Mouse (Mus musculus): ENCODE results near the gene Cabp2. TPM values are rescaled to one million over a fixed set of nuclear protein-coding genes. Genes with fewer than 3 reads are reported as not detected.
A peak's percentile ranks its signal among the peaks of the same experiment; 100 is the strongest.

Gene Cabp2
- polyA plus RNA-seq, 1 experiment from 2014 or later: not detected

DNA sequence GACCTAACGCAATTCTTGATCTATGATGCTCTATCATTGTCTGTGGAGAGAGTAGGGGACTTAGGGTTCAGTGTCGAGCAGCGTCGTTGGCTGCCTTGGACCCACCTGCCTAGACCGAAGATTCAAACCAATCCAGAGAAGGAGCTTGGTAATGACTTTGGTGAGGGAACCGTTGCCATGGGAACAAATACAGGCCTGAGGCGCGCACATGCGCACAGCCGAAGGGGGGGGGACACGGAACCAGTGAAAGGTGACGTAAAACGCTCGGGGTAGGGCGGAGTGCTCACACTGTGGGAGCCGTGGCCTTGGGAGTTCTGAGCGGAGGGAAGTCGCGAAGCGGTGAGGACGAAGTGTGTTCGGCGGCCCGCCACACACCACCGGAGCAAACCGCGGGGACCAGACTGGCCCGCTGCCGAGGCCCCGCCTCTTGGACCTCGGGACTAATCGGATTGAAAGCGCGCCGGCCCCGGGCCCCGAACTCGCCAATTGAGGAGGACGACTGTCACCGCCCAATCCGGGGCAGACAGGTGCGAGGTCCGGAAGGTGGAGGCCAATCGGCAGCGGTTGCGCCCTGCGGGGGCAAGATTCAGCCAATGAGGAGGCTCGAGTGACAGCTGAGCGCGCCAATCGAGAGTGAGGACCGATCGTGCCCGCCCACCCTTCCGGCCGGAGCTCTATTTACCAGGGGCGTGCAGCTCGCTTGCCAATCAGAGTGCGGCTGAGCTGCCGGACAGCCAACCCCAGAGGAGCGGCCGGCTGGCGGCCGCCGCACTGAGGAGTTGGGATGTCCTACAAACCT lies 15.5 kb downstream of the Cabp2 start, which contains the start of gene Cdk2ap2:
Gene Cdk2ap2, plus strand, starts transcription at position 541 of the 799 bp plus-strand sequence.
- Histone ChIP-seq H3K4me1 (replicated peaks; ENCODE audit: control insufficient read depth, insufficient read depth, low read length) (peaks cover 3% of the 10 kb centered on the region; the same call in 1 of the 2 replicates), H3K9ac (ENCODE audit: low read depth, low read length) (peak within 1 kb of the TSS; percentile 55), H3K4me3 (ENCODE audit: low read depth, low read length) (peak within 1 kb of the TSS; percentile 51), H3K9me3 (ENCODE audit: control insufficient read depth) (no peaks in the 10 kb centered on the region), H3K4me2 (replicated peaks; ENCODE audit: low read depth) (peak within 1 kb of the TSS; percentile 76), H3K27ac (ENCODE audit: low read depth, low read length) (peak within 1 kb of the TSS; percentile 86), H3K27me3 (replicated peaks; ENCODE audit: control insufficient read depth, insufficient read depth, low read length) (no peaks in the 10 kb centered on the region), H3K36me3 (ENCODE audit: control insufficient read depth, insufficient read depth) (no peaks in the 10 kb centered on the region; the same call in 1 of the 2 replicates)
- under 1% methylated on average over 65 of the region's 65 CpGs for WGBS
- peak; percentile 91 for ATAC-seq
- no peak for TF ChIP-seq CTCF (IDR thresholded peaks at IDR 0.05; ENCODE audit: low read depth)

DNA sequence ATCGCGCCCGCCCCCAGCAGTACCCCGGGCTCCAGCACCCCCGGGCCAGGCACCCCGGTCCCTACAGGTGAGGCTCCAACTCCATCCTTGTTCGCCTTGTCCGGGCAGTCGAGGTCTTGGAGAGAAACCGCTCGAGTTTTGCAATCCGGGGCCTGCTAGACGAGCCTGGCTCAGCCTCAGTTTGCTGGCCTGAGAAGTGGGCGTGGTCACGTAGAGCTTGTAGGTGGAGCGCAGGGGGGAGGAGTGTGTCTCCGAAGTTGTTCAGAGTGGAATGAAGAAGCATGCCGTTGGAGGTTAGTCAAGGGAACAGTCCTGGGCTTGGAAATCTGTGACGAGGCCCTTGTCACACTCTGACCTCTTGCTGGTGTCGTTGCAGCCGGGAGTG lies 16.1 kb downstream of the Cabp2 start:
- Histone ChIP-seq H3K4me1 (replicated peaks; ENCODE audit: control insufficient read depth, insufficient read depth, low read length) (peaks cover 3% of the 10 kb centered on the region; the same call in 1 of the 2 replicates), H3K9me3 (ENCODE audit: control insufficient read depth) (no peaks in the 10 kb centered on the region), H3K4me2 (replicated peaks; ENCODE audit: low read depth) (peak overlapping the region; percentile 76), H3K9ac (ENCODE audit: low read depth, low read length) (peak overlapping the region; percentile 38), H3K4me3 (ENCODE audit: low read depth, low read length) (peak overlapping the region; percentile 51), H3K27ac (ENCODE audit: low read depth, low read length) (peak overlapping the region; percentile 85), H3K27me3 (replicated peaks; ENCODE audit: control insufficient read depth, insufficient read depth, low read length) (no peaks in the 10 kb centered on the region), H3K36me3 (ENCODE audit: control insufficient read depth, insufficient read depth) (no peaks in the 10 kb centered on the region; the same call in 1 of the 2 replicates)
- WGBS: 0% methylated on average over 21 of the region's 21 CpGs
- ATAC-seq: peak; percentile 59
- no peak for TF ChIP-seq CTCF (IDR thresholded peaks at IDR 0.05; ENCODE audit: low read depth)

DNA sequence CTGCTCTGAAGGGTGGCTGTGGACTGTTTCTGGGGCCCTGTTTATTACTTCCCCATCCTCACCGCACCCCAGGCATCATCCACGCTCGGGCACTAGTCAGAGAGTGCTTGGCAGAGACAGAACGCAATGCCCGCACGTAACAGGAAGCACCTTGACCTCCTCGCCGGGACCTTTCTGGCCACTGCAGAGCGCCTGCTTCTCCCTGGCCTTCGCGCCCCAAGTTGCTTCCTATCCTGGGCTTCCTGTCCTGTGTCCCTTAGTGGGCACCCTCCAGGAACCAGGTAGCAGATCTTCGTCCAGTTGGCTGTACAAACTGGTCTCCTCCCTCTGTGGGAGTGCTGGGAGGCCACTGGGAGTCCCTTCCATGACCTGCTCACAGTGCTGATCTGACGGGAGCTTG lies 17.0 kb downstream of the Cabp2 start:
- 88% methylated on average over 13 of the region's 13 CpGs for WGBS
- Histone ChIP-seq H3K4me3 (ENCODE audit: low read depth, low read length) (no peak overlapping the region), H3K36me3 (ENCODE audit: control insufficient read depth, insufficient read depth) (peaks cover 7% of the 10 kb centered on the region; the same call in 1 of the 2 replicates), H3K4me1 (replicated peaks; ENCODE audit: control insufficient read depth, insufficient read depth, low read length) (peaks cover 3% of the 10 kb centered on the region; the same call in 1 of the 2 replicates), H3K4me2 (replicated peaks; ENCODE audit: low read depth) (peak overlapping the region; percentile 93), H3K9ac (ENCODE audit: low read depth, low read length) (no peak overlapping the region), H3K27ac (ENCODE audit: low read depth, low read length) (peak overlapping the region; percentile 43), H3K27me3 (replicated peaks; ENCODE audit: control insufficient read depth, insufficient read depth, low read length) (no peaks in the 10 kb centered on the region), H3K9me3 (ENCODE audit: control insufficient read depth) (no peaks in the 10 kb centered on the region)
- TF ChIP-seq CTCF (IDR thresholded peaks at IDR 0.05; ENCODE audit: low read depth): no peak
- ATAC-seq: no peak

DNA sequence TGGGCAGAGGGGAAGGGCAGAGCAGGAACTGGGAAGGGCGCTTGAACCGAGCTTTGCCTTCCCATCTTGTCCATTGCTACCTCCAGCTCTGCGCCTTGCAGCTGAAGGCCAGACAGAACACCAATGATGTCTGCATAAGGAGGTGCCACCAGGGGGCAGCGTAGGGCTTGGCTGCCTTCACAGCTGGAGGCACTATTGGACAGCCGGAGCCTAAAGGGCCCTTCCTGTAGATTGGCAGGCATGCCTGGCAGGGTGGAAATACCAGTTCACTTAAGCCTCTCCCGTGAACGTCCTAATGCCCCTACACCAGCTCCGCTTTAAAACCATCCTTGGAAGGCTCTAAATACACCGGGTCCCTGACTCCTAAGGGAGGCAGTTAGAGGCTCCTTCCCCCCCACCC lies 17.7 kb downstream of the Cabp2 start:
- H3K36me3 ChIP-seq (ENCODE audit: control insufficient read depth, insufficient read depth): peaks cover 7% of the 10 kb centered on the region; the same call in 1 of the 2 replicates
- TF ChIP-seq CTCF (IDR thresholded peaks at IDR 0.05; ENCODE audit: low read depth): peak; percentile 98
- no peaks in the 10 kb centered on the region for H3K9me3 ChIP-seq (ENCODE audit: control insufficient read depth)
- no peak overlapping the region for H3K9ac ChIP-seq (ENCODE audit: low read depth, low read length)
- 12% methylated on average over 9 of the region's 9 CpGs for WGBS
- peak overlapping the region; percentile 93 for H3K4me2 ChIP-seq (replicated peaks; ENCODE audit: low read depth)
- peak; percentile 25; the same call in 1 of the 2 replicates for ATAC-seq
- no peaks in the 10 kb centered on the region for H3K27me3 ChIP-seq (replicated peaks; ENCODE audit: control insufficient read depth, insufficient read depth, low read length)
- H3K4me1 ChIP-seq (replicated peaks; ENCODE audit: control insufficient read depth, insufficient read depth, low read length): peaks cover 3% of the 10 kb centered on the region; the same call in 1 of the 2 replicates
- H3K4me3 ChIP-seq (ENCODE audit: low read depth, low read length): no peak overlapping the region
- peak overlapping the region; percentile 79 for H3K27ac ChIP-seq (ENCODE audit: low read depth, low read length)

DNA sequence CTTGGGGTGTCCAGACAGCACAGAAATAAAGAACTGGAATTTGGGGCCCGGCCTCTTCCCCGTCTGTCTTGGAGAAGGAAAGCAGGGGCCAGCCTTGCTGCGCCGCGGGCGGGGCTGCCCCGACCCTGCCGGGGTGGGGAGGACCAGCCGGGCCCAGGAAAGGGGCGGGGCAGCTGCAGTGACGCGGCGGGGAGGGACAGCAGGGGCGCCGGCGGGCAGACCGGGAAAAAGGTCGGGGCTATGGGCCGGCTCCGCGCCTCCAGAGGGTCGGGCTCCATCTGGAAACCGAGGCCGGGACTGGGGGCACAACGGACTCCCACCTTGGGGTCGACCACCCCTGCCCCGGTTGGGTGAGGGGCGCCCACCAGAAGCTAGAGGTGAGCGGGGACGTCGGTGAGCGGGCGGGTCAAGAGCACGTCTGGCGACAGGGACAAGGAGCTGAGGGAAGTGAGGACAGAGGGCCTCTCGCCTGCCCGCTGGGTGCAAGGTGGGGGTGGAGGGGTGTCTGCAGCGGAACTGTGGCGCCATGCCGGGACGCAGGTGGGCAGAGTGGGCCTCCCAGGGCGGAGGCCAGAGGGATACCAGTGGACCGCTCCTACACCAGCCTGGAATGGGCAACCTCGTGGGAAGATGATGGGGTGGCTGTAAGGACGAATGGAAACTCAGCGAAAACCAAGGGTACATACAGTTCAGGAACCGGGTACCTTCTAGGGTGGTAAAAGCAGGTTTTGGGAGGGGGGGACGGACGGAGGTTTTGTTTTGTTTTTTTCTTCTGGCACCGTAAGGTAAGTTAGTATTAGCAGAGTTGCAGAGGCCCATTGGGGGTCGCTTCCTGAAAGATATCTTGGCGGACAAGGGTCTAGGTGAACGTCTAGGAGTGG lies 18.7 kb downstream of the Cabp2 start, which contains the start of gene Pitpnm1:
Gene Pitpnm1, plus strand, starts transcription at position 162 of the 881 bp plus-strand sequence.
- peaks cover 14% of the 10 kb centered on the region; the same call in 1 of the 2 replicates for H3K36me3 ChIP-seq (ENCODE audit: control insufficient read depth, insufficient read depth)
- no peaks in the 10 kb centered on the region for H3K27me3 ChIP-seq (replicated peaks; ENCODE audit: control insufficient read depth, insufficient read depth, low read length)
- WGBS: 1% methylated on average over 53 of the region's 53 CpGs
- H3K27ac ChIP-seq (ENCODE audit: low read depth, low read length): peak within 1 kb of the TSS; percentile 79
- no peak for ATAC-seq
- no peak for TF ChIP-seq CTCF (IDR thresholded peaks at IDR 0.05; ENCODE audit: low read depth)
- peak within 1 kb of the TSS; percentile 69 for H3K9ac ChIP-seq (ENCODE audit: low read depth, low read length)
- peak within 1 kb of the TSS; percentile 93 for H3K4me2 ChIP-seq (replicated peaks; ENCODE audit: low read depth)
- peak within 1 kb of the TSS; percentile 54 for H3K4me3 ChIP-seq (ENCODE audit: low read depth, low read length)
- H3K4me1 ChIP-seq (replicated peaks; ENCODE audit: control insufficient read depth, insufficient read depth, low read length): peaks cover 3% of the 10 kb centered on the region; the same call in 1 of the 2 replicates
- H3K9me3 ChIP-seq (ENCODE audit: control insufficient read depth): no peaks in the 10 kb centered on the region

All from intestine, postnatal 0 days (tissue).